Mouse (Mus musculus) left cerebral cortex, adult 2 months (tissue): ENCODE measurements around the gene Lcn2. TPM values are rescaled to one million over a fixed set of nuclear protein-coding genes. Genes with fewer than 3 reads are reported as not detected.

Source experiments
- DNase-seq, 2 experiments: peaks; one replicate each; pipeline ENCODE4 v3.0.0; 2021 to 2022; ENCODE audit warnings: low spot score in 2 of 2, mixed read lengths in 1 of 2; ENCODE audit errors: extremely low spot score in 1 of 2
- H3K27ac ChIP-seq: fragments of 200-600 bp; 2 replicates; pipeline ENCODE4 v1.8.1; 2022
- H3K4me3 ChIP-seq: fragments of 200-600 bp; 2 replicates; pipeline ENCODE4 v1.8.1; 2022
- CTCF ChIP-seq: fragments of 200-600 bp; IDR thresholded peaks from 2 replicates; pipeline ENCODE4 v1.8.1; 2022; ENCODE audit warnings: antibody characterized with exemption, mild to moderate bottlenecking, moderate library complexity
- intact Hi-C: fragments of 180-260 bp; cut with DNase I; formaldehyde crosslinking; loops from one replicate; pipeline ENCODE4 v1.15.1; 2025
- total RNA-seq, 2 experiments: library from RNA; stranded (reverse); gene quantifications; 2 replicates each; pipeline ENCODE4 v1.2.3; 2021

The Lcn2 gene
- total RNA-seq, 2 experiments from 2014 or later: 0.44 to 19.4 TPM

GRCm38 (mm10) chr2:32423481-32424331 is 35.7 kb upstream of the Lcn2 start:
- intact Hi-C loops: loop anchor here (5.0 kb wide), 1 partner anchor 64 kb away; no protein-coding TSS in a partner anchor
- peak overlapping the region; percentile 49 for H3K4me3 ChIP-seq
- peak overlapping the region; percentile 67 for H3K27ac ChIP-seq
- TF ChIP-seq CTCF: no peak; the same call in 1 of the 2 replicates
- DNase-seq: no peak

- intact Hi-C loops: loop anchor here (5.0 kb wide), 1 partner anchor 65 kb away; no protein-coding TSS in a partner anchor
- no peak for TF ChIP-seq CTCF
- Histone ChIP-seq H3K27ac (no peak overlapping the region), H3K4me3 (no peak overlapping the region)
- DNase-seq: no peak
Observed at GRCm38 (mm10) chr2:32421851-32422251, 33.8 kb upstream of the Lcn2 start.

DNA sequence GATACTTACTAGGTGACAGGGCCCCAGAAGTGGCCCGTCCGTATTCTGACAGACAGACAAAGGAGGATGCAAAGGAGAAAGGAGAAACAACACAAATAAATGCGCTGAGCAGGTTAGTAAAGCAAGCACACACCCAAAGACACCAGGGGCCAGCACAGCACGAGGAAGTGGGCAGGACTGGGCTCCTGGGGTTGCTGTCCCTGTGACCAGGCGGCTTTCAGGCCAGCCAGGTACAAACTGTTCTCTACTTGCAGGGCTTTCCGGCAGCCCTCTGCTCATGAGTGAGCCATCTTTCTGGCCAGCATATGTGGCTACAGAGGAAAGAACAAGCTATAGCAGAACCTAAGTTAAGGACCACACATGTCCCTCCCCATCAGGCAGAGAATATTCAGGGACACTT is 32.6 kb upstream of the Lcn2 start:
- no peak for DNase-seq
- no peak for TF ChIP-seq CTCF
- Histone ChIP-seq H3K4me3 (no peak overlapping the region), H3K27ac (no peak overlapping the region; the same call in 1 of the 2 replicates)
- intact Hi-C loops: loop anchor here (5.0 kb wide), 1 partner anchor 67 kb away; no protein-coding TSS in a partner anchor

DNA sequence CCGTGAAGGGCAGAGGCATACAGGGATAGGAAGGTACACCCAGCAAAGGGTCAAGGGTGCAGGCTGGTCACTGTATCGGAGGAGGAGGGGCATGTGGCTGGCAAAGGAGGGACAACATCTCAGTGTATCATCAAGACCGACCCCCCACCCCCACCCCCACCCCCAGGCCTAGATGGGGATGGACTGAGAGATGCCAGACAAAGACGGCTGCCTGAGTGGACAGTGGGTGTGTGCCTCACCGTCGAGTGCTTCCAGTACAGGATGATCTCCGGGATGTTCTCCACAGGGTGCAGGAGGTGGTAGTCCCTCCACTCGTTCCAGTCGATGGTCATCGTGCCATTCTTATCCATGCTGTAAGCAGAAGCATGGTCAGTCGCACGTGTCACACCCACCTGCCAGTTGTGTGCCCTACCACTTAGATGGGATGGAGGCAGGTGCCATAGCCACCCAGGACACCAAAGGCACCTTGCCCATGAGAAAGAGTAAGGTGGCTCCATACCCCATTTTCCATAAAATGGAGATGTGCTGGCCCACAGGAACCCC is 32.1 kb upstream of the Lcn2 start:
- TF ChIP-seq CTCF: no peak
- intact Hi-C loops: loop anchor here (5.0 kb wide), 1 partner anchor 67 kb away; no protein-coding TSS in a partner anchor
- no peak overlapping the region for H3K27ac ChIP-seq
- H3K4me3 ChIP-seq: no peak overlapping the region
- DNase-seq: no peak

DNA sequence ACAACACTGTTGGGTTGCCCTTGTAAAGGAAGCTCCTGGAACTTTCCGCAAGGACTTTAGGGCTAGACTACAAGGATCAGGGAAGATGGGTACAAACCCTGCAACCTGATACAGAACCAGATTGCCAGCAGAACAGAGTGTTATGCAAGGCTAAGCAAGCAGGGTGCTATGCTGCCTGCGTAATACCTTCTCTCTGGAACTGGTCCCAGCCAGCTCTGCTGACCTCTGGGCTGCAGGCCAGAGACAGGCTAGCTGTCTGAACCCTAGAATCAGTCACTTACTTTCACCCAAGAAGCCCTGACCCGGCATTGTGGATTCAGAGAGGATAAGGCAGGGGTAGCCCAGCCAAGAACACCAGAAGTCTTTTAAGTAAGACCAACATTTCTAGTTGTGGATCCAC is 31.3 kb upstream of the Lcn2 start:
- no peak for TF ChIP-seq CTCF
- intact Hi-C loops: no loop called here
- no peak for DNase-seq
- H3K4me3 ChIP-seq: no peak overlapping the region
- H3K27ac ChIP-seq: peak overlapping the region; percentile 54; the same call in 1 of the 2 replicates

DNA sequence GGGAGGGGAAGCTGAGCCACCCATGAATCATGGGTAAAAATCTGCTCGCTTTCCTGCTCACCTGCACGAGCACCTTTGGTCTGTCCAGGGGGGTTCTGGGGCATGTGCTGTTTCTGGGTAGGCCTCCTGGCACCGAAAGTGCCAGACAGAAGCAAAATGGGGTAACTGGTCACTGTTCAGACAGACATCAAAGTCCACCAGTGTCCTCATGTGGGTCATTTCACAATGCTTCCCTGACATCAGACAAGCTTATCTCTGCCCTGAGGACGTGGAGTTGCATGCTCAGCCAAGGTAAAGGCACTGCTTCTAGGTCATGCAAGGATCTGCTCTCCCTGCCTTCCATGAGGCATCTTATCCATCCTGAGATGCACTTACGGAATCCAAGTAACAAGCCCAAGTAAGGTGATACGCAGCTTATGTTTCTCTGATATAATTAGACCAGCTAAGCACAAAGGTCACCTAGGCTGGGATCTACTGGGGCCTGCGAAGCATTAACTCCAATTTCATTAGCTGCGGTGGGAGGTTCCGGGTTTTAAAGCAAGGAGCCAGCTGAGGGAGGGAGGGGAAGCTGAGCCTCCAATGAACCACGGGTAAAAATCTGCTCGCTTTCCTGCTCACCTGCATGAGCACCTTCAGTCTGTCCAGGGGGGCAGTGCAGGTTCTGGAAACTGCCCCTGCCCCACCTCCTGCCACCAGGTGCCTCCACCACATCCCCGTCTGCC is 30.5 kb upstream of the Lcn2 start:
- TF ChIP-seq CTCF: no peak
- Histone ChIP-seq H3K27ac (peak overlapping the region; percentile 54; the same call in 1 of the 2 replicates), H3K4me3 (no peak overlapping the region)
- DNase-seq: no peak
- intact Hi-C loops: no loop called here

GRCm38 (mm10) chr2:32417486-32417885 is 29.4 kb upstream of the Lcn2 start:
- H3K4me3 ChIP-seq: no peak overlapping the region
- no peak for DNase-seq
- intact Hi-C loops: no loop called here
- H3K27ac ChIP-seq: no peak overlapping the region
- no peak for TF ChIP-seq CTCF

DNA sequence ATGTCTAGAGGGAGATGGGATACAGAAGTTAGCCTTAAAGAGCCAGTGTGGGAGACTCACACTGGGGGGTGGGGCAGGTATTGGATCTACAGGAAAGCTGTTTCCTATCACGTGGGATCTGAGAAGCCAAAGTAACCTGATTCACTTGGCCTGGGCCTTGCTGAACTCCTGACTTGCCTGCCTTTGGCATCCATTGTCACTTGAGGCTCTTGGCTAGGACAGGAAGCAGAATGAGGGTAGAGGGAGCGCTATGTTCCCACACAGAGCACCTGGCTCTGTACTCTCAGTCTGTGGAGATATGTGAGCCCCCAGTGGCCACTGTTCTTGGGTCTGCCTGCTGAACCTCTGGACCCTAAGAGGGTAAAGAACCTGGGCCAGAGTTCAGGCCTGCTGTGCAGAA is 28.5 kb upstream of the Lcn2 start:
- Histone ChIP-seq H3K27ac (no peak overlapping the region), H3K4me3 (no peak overlapping the region)
- TF ChIP-seq CTCF: no peak
- DNase-seq: no peak
- intact Hi-C loops: no loop called here

DNA sequence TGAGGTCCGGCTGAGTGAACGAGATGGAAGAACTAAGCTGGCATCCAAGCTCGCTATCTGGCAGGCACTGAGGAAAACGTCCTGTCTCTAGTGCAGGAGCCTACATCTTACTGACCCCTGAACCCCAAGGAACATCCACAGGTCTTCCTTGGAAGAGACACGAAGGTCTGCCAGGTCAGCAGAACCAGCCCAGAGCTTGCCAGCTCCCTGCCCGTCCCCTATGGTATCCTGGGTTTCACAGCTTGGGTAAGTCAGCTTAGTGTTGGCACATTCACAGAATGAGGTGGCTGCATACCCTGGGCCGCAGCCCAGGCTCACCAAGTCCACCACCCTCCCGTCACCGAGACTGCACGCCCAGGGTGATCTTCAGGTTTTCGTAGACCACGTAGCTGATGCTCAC is 27.7 kb upstream of the Lcn2 start:
- Histone ChIP-seq H3K27ac (no peak overlapping the region), H3K4me3 (no peak overlapping the region)
- intact Hi-C loops: no loop called here
- no peak for DNase-seq
- no peak for TF ChIP-seq CTCF

DNA sequence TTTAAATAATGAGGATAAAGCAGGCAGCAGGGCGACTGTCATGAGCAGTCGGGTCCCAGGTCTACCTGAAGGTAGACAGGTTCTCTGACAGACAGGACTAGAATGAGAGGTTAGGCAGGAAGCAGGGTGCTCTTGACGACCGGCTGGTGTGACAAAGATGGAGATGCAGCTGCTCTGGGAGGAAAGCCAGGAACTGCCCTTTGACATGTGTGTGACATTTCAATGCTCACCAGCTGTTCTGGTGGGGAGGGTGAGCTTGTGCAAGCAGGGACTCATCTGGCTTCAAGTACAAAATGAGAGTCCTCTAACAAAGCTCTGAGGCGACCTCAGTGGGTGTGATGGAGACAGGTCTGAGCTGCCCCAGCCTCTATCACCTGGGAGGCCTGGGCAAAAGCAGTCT is 25.9 kb upstream of the Lcn2 start:
- intact Hi-C loops: no loop called here
- Histone ChIP-seq H3K27ac (no peak overlapping the region), H3K4me3 (no peak overlapping the region)
- no peak for TF ChIP-seq CTCF
- DNase-seq: no peak

GRCm38 (mm10) chr2:32412742-32413531 is 24.9 kb upstream of the Lcn2 start:
- Histone ChIP-seq H3K27ac (no peak overlapping the region), H3K4me3 (no peak overlapping the region)
- TF ChIP-seq CTCF: no peak
- DNase-seq: no peak
- intact Hi-C loops: no loop called here
